Mouse (Mus musculus) ES-E14 (cell line): ENCODE results near the gene Bag5.

Source experiments
- CHD2 ChIP-seq: IDR thresholded peaks from 2 replicates; pipeline ENCODE4 v1.6.1; 2014; ENCODE audit warnings: mild to moderate bottlenecking, low read depth, low read length, inconsistent platforms
- HCFC1 ChIP-seq: IDR thresholded peaks from 2 replicates; pipeline ENCODE4 v1.6.1; 2012; ENCODE audit warnings: low read length, inconsistent platforms, borderline replicate concordance; ENCODE audit not compliant: insufficient read depth
- MAFK ChIP-seq: IDR thresholded peaks from 2 replicates; pipeline ENCODE4 v1.6.1; 2014; ENCODE audit warnings: mild to moderate bottlenecking, low read depth, low read length, inconsistent platforms; ENCODE audit not compliant: insufficient read depth
- ZC3H11A ChIP-seq: IDR thresholded peaks from 2 replicates; pipeline ENCODE4 v1.6.1; 2012; ENCODE audit warnings: low read depth, mild to moderate bottlenecking, inconsistent platforms, low read length, borderline replicate concordance

- TF ChIP-seq CHD2 (no peak), MAFK (no peak), HCFC1 (no peak), ZC3H11A (no peak)
Measured at GRCm38 (mm10) chr12:111725338-111726121, 12.5 kb upstream of the Bag5 start.
